Comparison of ENCODE assay signal across 21 mouse cellular contexts in the genomic region with DNA sequence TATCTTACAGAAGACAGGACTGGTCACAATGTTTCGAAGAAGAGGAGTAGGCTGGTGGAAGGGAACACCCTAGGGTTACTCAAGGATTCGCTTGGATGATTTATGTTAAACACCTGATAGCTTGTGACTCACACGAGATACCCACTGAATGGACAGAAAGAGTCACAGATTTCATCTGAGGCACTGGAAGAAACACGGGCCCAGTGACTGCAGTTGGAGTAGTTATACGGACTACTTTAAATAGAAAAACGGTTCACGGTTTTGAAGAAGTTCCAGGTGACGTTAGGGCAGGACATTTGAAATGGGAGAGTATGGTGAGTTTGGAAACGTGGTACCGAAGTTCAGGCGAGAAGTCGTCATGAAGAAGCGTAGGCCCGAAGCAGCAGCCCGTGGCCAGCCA.
DNase-seq lines count a peak whose midpoint lies in the region; TF ChIP-seq lines count a peak whose summit lies in the region.
"Had no signal": no experiment of that assay in that cellular context is flagged by ENCODE, and none has a peak within 500 bp of the region (broad histone marks: within the 10 kb centered on the region; RNA-seq: fewer than 3 reads in every experiment).

No protein-coding gene starts in this region.

- peak overlapping the region; percentile 32; the same call in 1 of the 2 replicates for H3K27ac ChIP-seq in testis, adult 2 months (ENCODE audit: control insufficient read depth, insufficient read depth, low read depth, low read length)
- H3K27ac ChIP-seq: embryonic facial prominence, embryonic 10.5 days; embryonic facial prominence, embryonic 12.5 days; forebrain, embryonic 13.5 days; forebrain, embryonic 15.5 days had no signal

- DNase-seq in gastrocnemius, adult 18-20 months (ENCODE audit: low spot score), result peak; percentile 84
- DNase-seq in gastrocnemius, postnatal 10 days, result no peak
- DNase-seq in gastrocnemius, postnatal 25 days, result peak; percentile 28
- no peak for DNase-seq in gastrocnemius, postnatal 14 days
- DNase-seq in testis, postnatal 10 days (ENCODE audit: low spot score), result no peak
- DNase-seq in lung, postnatal 36 days, result no peak
- DNase-seq: adrenal gland, adult 8-10 months; adrenal gland, postnatal 25 days; B cell, adult 2 months; cerebellum, adult 11-12 months; cerebellum, adult 2 months; cerebellum, adult 9-10 months; cerebellum, postnatal 10 days; cerebellum, postnatal 25 days had no signal

- intact Hi-C loops in gastrocnemius, postnatal 14 days (cut with DNase I; ENCODE audit: low total_unique reads), result loop anchor here (5.0 kb wide), 2 partner anchors 93 to 113 kb away; no protein-coding TSS in a partner anchor

- TF ChIP-seq POLR2A in testis, adult 2 months (IDR thresholded peaks at IDR 0.05; ENCODE audit: control insufficient read depth, low read depth, low read length), result no peak

- no peaks in the 10 kb centered on the region for H3K27me3 ChIP-seq in testis, adult 2 months (ENCODE audit: control insufficient read depth, insufficient read depth, low read length)
- H3K27me3 ChIP-seq: CH12.LX; embryonic facial prominence, embryonic 12.5 days; forebrain, embryonic 13.5 days; forebrain, embryonic 15.5 days; Patski had no signal

- peaks cover 7% of the 10 kb centered on the region for H3K4me1 ChIP-seq in testis, adult 2 months (ENCODE audit: control insufficient read depth, insufficient read depth, low read length)
- H3K4me1 ChIP-seq: embryonic facial prominence, embryonic 12.5 days had no signal

- no peak for TF ChIP-seq CTCF in testis, adult 2 months (IDR thresholded peaks at IDR 0.05; ENCODE audit: control insufficient read depth, insufficient read depth, insufficient replicate concordance, low read depth, low read length)

- H3K4me3 ChIP-seq in testis, adult 2 months (ENCODE audit: control insufficient read depth, low read depth, low read length), result no peak overlapping the region
- H3K4me3 ChIP-seq: embryonic facial prominence, embryonic 10.5 days; embryonic facial prominence, embryonic 12.5 days; forebrain, embryonic 13.5 days; forebrain, embryonic 15.5 days had no signal

- no peaks in the 10 kb centered on the region for H3K36me3 ChIP-seq in testis, adult 2 months (ENCODE audit: control insufficient read depth, insufficient read depth, low read length)
- H3K36me3 ChIP-seq: embryonic facial prominence, embryonic 10.5 days; embryonic facial prominence, embryonic 12.5 days; forebrain, embryonic 15.5 days had no signal

Comparison
In these comparisons a context has a peak if more than half of its experiments do, and no peak if none do; other contexts are left out.
1. DNase-seq: peak in gastrocnemius, adult 18-20 months (single experiment) and gastrocnemius, postnatal 25 days (single experiment); none in gastrocnemius, postnatal 10 days (single experiment), gastrocnemius, postnatal 14 days (single experiment), testis, postnatal 10 days (single experiment) and lung, postnatal 36 days (single experiment).